Mouse (Mus musculus) neural tube, embryonic 12.5 days (tissue): ENCODE measurements around the gene Arid3a. TPM values are rescaled to one million over a fixed set of nuclear protein-coding genes. Genes with fewer than 3 reads are reported as not detected.

Experiments used
- ATAC-seq: fragments of 200-750 bp; cut with Nextera tagmentation; 2 replicates; pipeline ENCODE4 v1.8.0; 2017; ENCODE audit warnings: low read depth, mild to moderate bottlenecking, moderate TSS enrichment, moderate library complexity; ENCODE audit not compliant: low FRiP score
- H3K27ac ChIP-seq: fragments of 300-500 bp; sonication (generic); 2 replicates; pipeline ENCODE4 v1.5.1; 2016
- H3K27me3 ChIP-seq: fragments of 300-500 bp; sonication (generic); replicated peaks from 2 replicates; pipeline ENCODE4 v1.6.1; 2016; ENCODE audit warnings: mild to moderate bottlenecking
- H3K36me3 ChIP-seq: fragments of 300-500 bp; sonication (generic); 2 replicates; pipeline ENCODE4 v1.6.1; 2016; ENCODE audit warnings: mild to moderate bottlenecking
- H3K4me1 ChIP-seq: fragments of 300-500 bp; sonication (generic); 2 replicates; pipeline ENCODE4 v1.6.1; 2016
- H3K4me2 ChIP-seq: fragments of 300-500 bp; sonication (generic); replicated peaks from 2 replicates; pipeline ENCODE4 v1.6.1; 2016; ENCODE audit warnings: mild to moderate bottlenecking
- H3K4me3 ChIP-seq: fragments of 300-500 bp; sonication (generic); 2 replicates; pipeline ENCODE4 v1.5.1; 2016
- H3K9ac ChIP-seq: fragments of 300-500 bp; sonication (generic); 2 replicates; pipeline ENCODE4 v1.6.1; 2016; ENCODE audit warnings: mild to moderate bottlenecking
- H3K9me3 ChIP-seq: fragments of 300-500 bp; sonication (generic); 2 replicates; pipeline ENCODE4 v1.6.1; 2016; ENCODE audit warnings: mild to moderate bottlenecking
- WGBS: fragments of 180-500 bp; shearing (Covaris S2); methylation state at CpG from one replicate; pipeline ENCODE4 v1.1.7; 2016; 5-methylcytosine and 5-hydroxymethylcytosine counted together
- polyA plus RNA-seq: library from polyadenylated mRNA; unstranded; fragments of >200 nt; fragmentation: Nextera tagmentation; extraction: Ambion mirVana; gene quantifications from 2 replicates; pipeline ENCODE4 v1.2.1, GENCODE M21; 2016

Gene Arid3a
- polyA plus RNA-seq, 1 experiment from 2014 or later = 4.9 TPM

- peaks cover 17% of the 10 kb centered on the region for H3K27me3 ChIP-seq
- H3K9ac ChIP-seq = no peak overlapping the region
- no peak overlapping the region for H3K27ac ChIP-seq
- H3K36me3 ChIP-seq = peaks cover 63% of the 10 kb centered on the region
- H3K4me3 ChIP-seq = no peak overlapping the region
- no peaks in the 10 kb centered on the region for H3K9me3 ChIP-seq
- WGBS = 67% methylated on average over 36 of the region's 36 CpGs
- H3K4me1 ChIP-seq = 0 out of 2 replicates have a peak, but pooled peaks cover 7% of the 10 kb centered on the region
- H3K4me2 ChIP-seq = no peak overlapping the region
- ATAC-seq = no peak
Observed at GRCm38 (mm10) chr10:79976722-79977107, 49.9 kb downstream of the Arid3a start.

GRCm38 (mm10) chr10:79977324-79977723, 50.5 kb downstream of the Arid3a start:
- H3K36me3 ChIP-seq = peaks cover 63% of the 10 kb centered on the region

GRCm38 (mm10) chr10:79978061-79978460, 51.2 kb downstream of the Arid3a start:
- Histone ChIP-seq H3K9me3 (no peaks in the 10 kb centered on the region), H3K4me3 (no peak overlapping the region), H3K27me3 (peaks cover 5% of the 10 kb centered on the region; the same call in 1 of the 2 replicates), H3K36me3 (peaks cover 66% of the 10 kb centered on the region), H3K4me1 (peaks cover 16% of the 10 kb centered on the region), H3K4me2 (no peak overlapping the region), H3K27ac (no peak overlapping the region), H3K9ac (no peak overlapping the region)
- WGBS = 94% methylated on average over 21 of the region's 21 CpGs
- ATAC-seq = no peak

More at GRCm38 (mm10) chr10:79977324-79977723, 50.5 kb downstream of the Arid3a start:
- 0 out of 2 replicates have a peak overlapping the region, but pooled peaks have one; percentile 3 for H3K4me3 ChIP-seq
- no peak overlapping the region for H3K27ac ChIP-seq
- peaks cover 9% of the 10 kb centered on the region; the same call in 1 of the 2 replicates for H3K4me1 ChIP-seq
- H3K9me3 ChIP-seq = no peaks in the 10 kb centered on the region
- 82% methylated on average over 28 of the region's 28 CpGs for WGBS
- peaks cover 11% of the 10 kb centered on the region for H3K27me3 ChIP-seq
- H3K4me2 ChIP-seq = no peak overlapping the region; the same call in 1 of the 2 replicates
- no peak overlapping the region for H3K9ac ChIP-seq
- no peak for ATAC-seq

- no peak overlapping the region for H3K4me2 ChIP-seq
- peaks cover 58% of the 10 kb centered on the region for H3K36me3 ChIP-seq
- no peaks in the 10 kb centered on the region for H3K9me3 ChIP-seq
- peaks cover 22% of the 10 kb centered on the region for H3K4me1 ChIP-seq
- WGBS = 94% methylated on average over 22 of the region's 22 CpGs
- no peaks in the 10 kb centered on the region for H3K27me3 ChIP-seq
- no peak for ATAC-seq
- no peak overlapping the region for H3K27ac ChIP-seq
- no peak overlapping the region for H3K4me3 ChIP-seq
- H3K9ac ChIP-seq = no peak overlapping the region
Observed at GRCm38 (mm10) chr10:79979401-79980155, 52.7 kb downstream of the Arid3a start.

- peak overlapping the region; percentile 83 for H3K9ac ChIP-seq
- peak overlapping the region; percentile 92 for H3K4me2 ChIP-seq
- H3K27me3 ChIP-seq = peaks cover 12% of the 10 kb centered on the region
- H3K4me3 ChIP-seq = peak overlapping the region; percentile 80
- ATAC-seq = no peak
- H3K36me3 ChIP-seq = peaks cover 24% of the 10 kb centered on the region
- no peak overlapping the region for H3K27ac ChIP-seq
- no peaks in the 10 kb centered on the region for H3K9me3 ChIP-seq
- peaks cover 36% of the 10 kb centered on the region for H3K4me1 ChIP-seq
- 77% methylated on average over 5 of the region's 5 CpGs for WGBS
Observed at GRCm38 (mm10) chr10:79983205-79983604, 56.4 kb downstream of the Arid3a start.

- H3K4me3 ChIP-seq = peak overlapping the region; percentile 80
- no peaks in the 10 kb centered on the region for H3K9me3 ChIP-seq
- H3K27ac ChIP-seq = peak overlapping the region; percentile 72
- H3K36me3 ChIP-seq = peaks cover 19% of the 10 kb centered on the region
- H3K4me2 ChIP-seq = peak overlapping the region; percentile 92
- peak overlapping the region; percentile 83 for H3K9ac ChIP-seq
- peaks cover 41% of the 10 kb centered on the region for H3K4me1 ChIP-seq
- peaks cover 17% of the 10 kb centered on the region for H3K27me3 ChIP-seq
- ATAC-seq = peak; percentile 3; the same call in 1 of the 2 replicates
- WGBS = 1% methylated on average over 21 of the region's 21 CpGs
Observed at GRCm38 (mm10) chr10:79983670-79984069, 56.8 kb downstream of the Arid3a start.

- Histone ChIP-seq H3K9me3 (no peaks in the 10 kb centered on the region), H3K4me1 (peaks cover 43% of the 10 kb centered on the region), H3K36me3 (peaks cover 13% of the 10 kb centered on the region), H3K27ac (peak within 1 kb of the TSS; percentile 72), H3K27me3 (peaks cover 23% of the 10 kb centered on the region), H3K9ac (peak within 1 kb of the TSS; percentile 83), H3K4me2 (peak within 1 kb of the TSS; percentile 92), H3K4me3 (peak within 1 kb of the TSS; percentile 80)
- under 1% methylated on average over 49 of the region's 49 CpGs for WGBS
- ATAC-seq = peak; percentile 77
Observed at GRCm38 (mm10) chr10:79984195-79984816, 57.5 kb downstream of the Arid3a start, which contains the start of gene Tmem259. TSS of gene Tmem259 (minus strand) at chr10:79984330.

GRCm38 (mm10) chr10:79984871-79985270, 58.0 kb downstream of the Arid3a start:
- peak; percentile 94 for ATAC-seq
- Histone ChIP-seq H3K27me3 (peaks cover 29% of the 10 kb centered on the region), H3K4me3 (peak overlapping the region; percentile 80), H3K9ac (peak overlapping the region; percentile 64), H3K36me3 (peaks cover 10% of the 10 kb centered on the region), H3K9me3 (no peaks in the 10 kb centered on the region), H3K4me1 (peaks cover 45% of the 10 kb centered on the region), H3K27ac (peak overlapping the region; percentile 51; the same call in 1 of the 2 replicates), H3K4me2 (peak overlapping the region; percentile 92)
- WGBS = under 1% methylated on average over 22 of the region's 22 CpGs

GRCm38 (mm10) chr10:79985334-79986231, 58.7 kb downstream of the Arid3a start:
- peak overlapping the region; percentile 80 for H3K4me3 ChIP-seq
- peak overlapping the region; percentile 64 for H3K9ac ChIP-seq
- peak overlapping the region; percentile 92 for H3K4me2 ChIP-seq
- peak overlapping the region; percentile 69 for H3K27ac ChIP-seq
- WGBS = 5% methylated on average over 35 of the region's 35 CpGs
- no peaks in the 10 kb centered on the region for H3K9me3 ChIP-seq
- peaks cover 34% of the 10 kb centered on the region for H3K27me3 ChIP-seq
- ATAC-seq = no peak
- H3K4me1 ChIP-seq = peaks cover 46% of the 10 kb centered on the region
- H3K36me3 ChIP-seq = peaks cover 10% of the 10 kb centered on the region

GRCm38 (mm10) chr10:79986232-79986878, 59.5 kb downstream of the Arid3a start:
- 51% methylated on average over 6 of the region's 6 CpGs for WGBS
- Histone ChIP-seq H3K4me3 (peak overlapping the region; percentile 80; the same call in 1 of the 2 replicates), H3K27me3 (peaks cover 40% of the 10 kb centered on the region)

GRCm38 (mm10) chr10:79986963-79987362, 60.1 kb downstream of the Arid3a start:
- ATAC-seq = no peak
- no peak overlapping the region for H3K9ac ChIP-seq
- H3K27me3 ChIP-seq = peaks cover 40% of the 10 kb centered on the region
- H3K4me3 ChIP-seq = no peak overlapping the region
- no peak overlapping the region for H3K27ac ChIP-seq
- H3K4me1 ChIP-seq = peaks cover 38% of the 10 kb centered on the region
- peak overlapping the region; percentile 36 for H3K4me2 ChIP-seq
- H3K9me3 ChIP-seq = 0 out of 2 replicates have a peak, but pooled peaks cover 3% of the 10 kb centered on the region
- 9% methylated on average over 11 of the region's 11 CpGs for WGBS
- H3K36me3 ChIP-seq = peaks cover 6% of the 10 kb centered on the region; the same call in 1 of the 2 replicates

More at GRCm38 (mm10) chr10:79986232-79986878, 59.5 kb downstream of the Arid3a start:
- peaks cover 5% of the 10 kb centered on the region for H3K36me3 ChIP-seq
- peaks cover 43% of the 10 kb centered on the region for H3K4me1 ChIP-seq
- peak overlapping the region; percentile 92 for H3K4me2 ChIP-seq
- H3K9me3 ChIP-seq = no peaks in the 10 kb centered on the region
- peak overlapping the region; percentile 64; the same call in 1 of the 2 replicates for H3K9ac ChIP-seq
- H3K27ac ChIP-seq = 0 out of 2 replicates have a peak overlapping the region, but pooled peaks have one; percentile 8
- no peak for ATAC-seq
